Mouse (Mus musculus) hindbrain, embryonic 14.5 days (tissue): ENCODE results near the gene Trmt61a. TPM values are rescaled to one million over a fixed set of nuclear protein-coding genes. Genes with fewer than 3 reads are reported as not detected.

Source experiments
- ATAC-seq: fragments of 200-750 bp; cut with Nextera tagmentation; 2 replicates; pipeline ENCODE4 v1.8.0; 2017; ENCODE audit warnings: moderate number of reproducible peaks, mild to moderate bottlenecking, moderate TSS enrichment, moderate library complexity; ENCODE audit not compliant: low FRiP score
- DNase-seq: peaks from one replicate; pipeline ENCODE4 v3.0.0-alpha.2; 2015; ENCODE audit warnings: low spot score
- H3K27ac ChIP-seq: fragments of 300-500 bp; sonication (generic); 2 replicates; pipeline ENCODE4 v1.5.1; 2014; ENCODE audit warnings: mild to moderate bottlenecking, moderate library complexity
- H3K27me3 ChIP-seq: fragments of 300-500 bp; sonication (generic); 2 replicates; pipeline ENCODE4 v1.6.1; 2014; ENCODE audit warnings: mild to moderate bottlenecking, low read length, mixed read lengths; ENCODE audit not compliant: control insufficient read depth, insufficient read depth
- H3K36me3 ChIP-seq: fragments of 300-500 bp; sonication (generic); replicated peaks from 2 replicates; pipeline ENCODE4 v1.6.1; 2014; ENCODE audit not compliant: control insufficient read depth, insufficient read depth
- H3K4me1 ChIP-seq: fragments of 300-500 bp; sonication (generic); replicated peaks from 2 replicates; pipeline ENCODE4 v1.6.1; 2014; ENCODE audit warnings: antibody characterized with exemption, low read length, mixed read lengths; ENCODE audit not compliant: control insufficient read depth, insufficient read depth
- H3K4me2 ChIP-seq: fragments of 300-500 bp; sonication (generic); replicated peaks from 2 replicates; pipeline ENCODE4 v1.6.1; 2014; ENCODE audit warnings: mild to moderate bottlenecking, moderate library complexity
- H3K4me3 ChIP-seq: fragments of 300-500 bp; sonication (generic); replicated peaks from 2 replicates; pipeline ENCODE4 v1.5.1; 2014; ENCODE audit warnings: mild to moderate bottlenecking, low read length
- H3K9ac ChIP-seq: fragments of 300-500 bp; sonication (generic); 2 replicates; pipeline ENCODE4 v1.6.1; 2014
- H3K9me3 ChIP-seq: fragments of 300-500 bp; sonication (generic); 2 replicates; pipeline ENCODE4 v1.6.1; 2016; ENCODE audit warnings: low read length; ENCODE audit not compliant: control insufficient read depth
- WGBS: fragments of 180-500 bp; shearing (Covaris S2); extraction: QIAGEN DNeasy Blood & Tissue Kit; methylation state at CpG from one replicate; pipeline ENCODE4 v1.1.7; 2014; 5-methylcytosine and 5-hydroxymethylcytosine counted together
- polyA plus RNA-seq: library from polyadenylated mRNA; unstranded; fragments of >200 nt; fragmentation: Nextera tagmentation; extraction: Ambion mirVana; gene quantifications from 2 replicates; pipeline ENCODE4 v1.2.1, GENCODE M21; 2014

Trmt61a gene
- polyA plus RNA-seq, 1 experiment from 2014 or later = 6.1 TPM

DNA sequence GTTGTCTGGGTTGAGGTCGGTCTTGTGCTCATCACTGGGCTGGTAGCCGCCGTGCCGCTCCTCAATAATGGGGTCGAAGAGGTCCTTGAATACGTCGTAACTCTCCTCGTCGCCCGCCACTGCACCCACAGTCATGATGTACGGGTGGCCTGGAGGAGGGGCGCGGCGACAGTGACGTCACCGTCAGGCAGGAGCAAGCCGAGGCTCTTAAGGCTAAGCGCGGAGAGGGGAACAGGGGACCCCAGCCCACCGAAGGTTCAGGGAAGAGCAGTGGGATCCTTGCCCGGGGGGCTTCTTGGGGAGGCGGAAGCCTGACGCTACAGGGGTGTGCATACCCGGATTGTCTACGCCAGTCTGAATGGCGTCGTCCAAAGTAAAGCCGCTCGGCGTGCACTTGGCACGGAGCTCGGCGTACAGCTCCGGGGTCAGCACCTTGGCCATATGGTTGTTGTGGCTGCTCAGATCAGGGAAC is 6.4 kb upstream of the Trmt61a start:
- DNase-seq (peak; percentile 74), ATAC-seq (peak; percentile 49)
- Histone ChIP-seq H3K27me3 (no peaks in the 10 kb centered on the region), H3K36me3 (peaks cover 29% of the 10 kb centered on the region), H3K4me3 (peak overlapping the region; percentile 96), H3K27ac (peak overlapping the region; percentile 94), H3K9me3 (no peaks in the 10 kb centered on the region), H3K9ac (peak overlapping the region; percentile 99), H3K4me1 (peaks cover 28% of the 10 kb centered on the region), H3K4me2 (peak overlapping the region; percentile 95)
- under 1% methylated on average over 34 of the region's 34 CpGs for WGBS

DNA sequence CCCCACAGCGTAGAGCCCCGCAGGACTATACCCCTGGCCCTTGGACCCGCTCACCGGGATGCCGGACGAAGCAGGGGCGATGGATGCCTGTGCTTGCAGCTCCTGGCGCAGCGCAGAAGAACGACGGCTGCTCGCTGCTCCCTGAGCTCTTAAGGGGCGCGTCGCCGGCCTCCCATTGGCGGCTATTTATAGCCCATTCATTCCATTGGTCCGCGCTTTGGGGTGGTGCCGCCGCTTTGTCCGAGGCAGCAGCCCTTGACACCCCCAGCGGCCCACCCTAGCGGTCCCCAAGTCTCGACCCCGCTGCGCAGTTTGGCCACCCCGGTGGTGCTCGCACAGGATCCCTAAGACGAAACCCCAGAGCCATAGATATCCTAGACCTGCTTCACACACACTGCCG is 5.7 kb upstream of the Trmt61a start, which contains the start of gene Ckb:
Gene Ckb, minus strand, starts transcription at position 163 of the 400 bp plus-strand sequence.
- DNase-seq (peak; percentile 92), ATAC-seq (peak; percentile 87)
- no peaks in the 10 kb centered on the region for H3K9me3 ChIP-seq
- H3K27me3 ChIP-seq = no peaks in the 10 kb centered on the region
- H3K4me2 ChIP-seq = peak within 1 kb of the TSS; percentile 95
- under 1% methylated on average over 28 of the region's 31 CpGs for WGBS
- H3K4me3 ChIP-seq = peak within 1 kb of the TSS; percentile 96
- H3K4me1 ChIP-seq = peaks cover 30% of the 10 kb centered on the region
- H3K36me3 ChIP-seq = peaks cover 29% of the 10 kb centered on the region
- H3K27ac ChIP-seq = peak within 1 kb of the TSS; percentile 94
- peak within 1 kb of the TSS; percentile 99 for H3K9ac ChIP-seq

DNA sequence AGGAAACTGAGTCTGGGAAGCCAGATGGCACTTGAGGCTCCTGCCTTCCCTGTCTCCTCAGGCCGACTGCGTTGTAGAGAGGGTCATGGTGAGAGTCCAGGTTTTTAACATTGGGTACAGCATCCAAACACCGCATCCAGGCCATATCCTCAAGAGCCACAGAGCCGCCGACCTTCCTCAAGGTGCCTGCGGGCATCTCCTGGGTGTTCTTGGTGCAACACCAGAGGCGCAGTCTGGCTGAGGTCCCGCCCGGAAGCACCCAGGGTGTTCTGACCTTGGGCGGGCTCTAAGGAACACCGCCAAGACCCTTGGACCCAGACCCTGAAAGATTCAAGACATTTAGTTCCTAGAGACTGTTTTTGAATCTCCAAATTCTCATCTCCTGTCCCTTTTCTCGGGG is 5.3 kb upstream of the Trmt61a start:
- Histone ChIP-seq H3K4me3 (peak overlapping the region; percentile 96), H3K4me1 (peaks cover 34% of the 10 kb centered on the region)
- WGBS = 11% methylated on average over 12 of the region's 12 CpGs

DNA sequence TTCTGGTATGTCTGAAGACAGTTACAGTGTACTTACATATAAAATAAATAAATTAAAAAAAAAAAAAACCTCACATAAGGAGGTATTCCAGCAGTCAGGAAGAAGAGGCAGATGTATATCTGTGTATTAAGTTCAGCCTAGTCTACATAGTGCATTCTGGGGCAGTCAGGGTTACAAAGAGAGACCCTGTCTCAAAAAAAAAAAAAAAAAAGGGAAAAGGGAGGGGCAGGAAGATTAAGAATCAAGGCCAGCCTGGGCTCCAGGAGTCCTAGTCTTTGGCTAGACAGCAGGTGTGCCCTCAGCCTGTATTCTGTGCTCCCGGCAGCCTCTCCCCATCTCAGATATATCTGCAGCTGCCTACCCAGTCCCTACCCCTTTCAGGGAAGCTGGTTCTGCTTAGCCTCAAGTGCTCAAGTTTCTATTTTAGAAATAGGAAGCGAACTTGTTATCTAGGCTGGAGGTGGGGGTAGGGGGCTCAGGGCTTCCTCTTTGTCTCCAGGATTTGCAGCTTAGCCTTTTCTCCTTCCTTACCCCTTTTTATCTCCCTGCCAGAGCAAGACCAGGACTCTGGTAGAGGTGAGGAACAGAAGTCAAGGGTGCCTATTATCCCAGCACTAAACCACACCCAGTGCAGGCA is 2.9 kb upstream of the Trmt61a start:
- Histone ChIP-seq H3K36me3 (peaks cover 8% of the 10 kb centered on the region), H3K4me3 (no peak overlapping the region), H3K4me1 (peaks cover 31% of the 10 kb centered on the region), H3K27me3 (no peaks in the 10 kb centered on the region), H3K9ac (no peak overlapping the region), H3K27ac (no peak overlapping the region), H3K9me3 (no peaks in the 10 kb centered on the region), H3K4me2 (no peak overlapping the region)
- DNase-seq (no peak), ATAC-seq (no peak)
- WGBS = 70% methylated on average over 2 of the region's 2 CpGs

More for the DNA sequence above, 5.3 kb upstream of the Trmt61a start:
- Histone ChIP-seq H3K27me3 (no peaks in the 10 kb centered on the region), H3K9ac (peak overlapping the region; percentile 99), H3K36me3 (peaks cover 28% of the 10 kb centered on the region), H3K27ac (peak overlapping the region; percentile 94), H3K9me3 (no peaks in the 10 kb centered on the region), H3K4me2 (peak overlapping the region; percentile 95)
- DNase-seq (no peak), ATAC-seq (no peak; the same call in 1 of the 2 replicates)

DNA sequence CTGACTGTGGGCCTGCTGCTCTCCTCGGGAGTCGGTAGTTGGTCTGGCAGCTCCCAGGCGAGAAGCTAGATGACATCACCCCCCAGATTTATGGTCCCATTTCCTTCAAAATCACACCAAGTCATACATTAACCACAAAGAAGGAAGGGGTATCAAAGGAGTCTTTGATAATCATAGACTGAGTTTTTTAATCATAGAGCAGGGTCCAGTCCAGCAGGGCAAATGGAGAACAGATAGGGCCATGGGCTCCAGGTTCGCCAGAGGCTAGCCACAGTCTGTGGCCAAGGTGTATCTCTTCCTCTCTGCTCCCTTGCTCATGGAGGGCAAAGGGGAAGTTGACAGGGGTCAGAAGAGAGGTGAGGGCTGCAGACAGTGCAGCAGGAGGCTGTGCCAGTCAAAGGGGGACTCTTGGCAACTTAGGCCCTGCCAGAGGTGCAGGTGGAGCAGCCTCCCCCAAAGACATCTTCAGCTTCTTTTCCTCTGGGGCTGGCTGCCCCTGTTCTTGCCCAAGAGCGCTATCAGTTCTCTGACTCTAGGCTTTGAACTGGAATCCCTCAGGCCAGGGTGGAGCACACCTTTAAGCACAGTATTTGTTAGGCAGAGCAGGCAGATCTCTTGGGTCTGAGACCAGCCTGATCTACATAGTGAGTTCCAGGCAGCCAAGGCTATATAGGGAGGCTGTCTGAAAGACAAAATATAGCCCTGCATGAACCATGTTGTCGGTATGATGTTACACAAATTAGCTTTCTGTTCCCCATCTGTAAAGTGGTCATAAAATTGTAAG is 1.9 kb upstream of the Trmt61a start:
- Histone ChIP-seq H3K36me3 (0 out of 2 replicates have a peak, but pooled peaks cover 3% of the 10 kb centered on the region), H3K4me2 (no peak overlapping the region), H3K9ac (no peak overlapping the region), H3K27me3 (no peaks in the 10 kb centered on the region), H3K27ac (no peak overlapping the region), H3K4me1 (peaks cover 23% of the 10 kb centered on the region), H3K4me3 (no peak overlapping the region), H3K9me3 (no peaks in the 10 kb centered on the region)
- no peak for DNase-seq
- WGBS = 89% methylated on average over 6 of the region's 6 CpGs
- ATAC-seq = no peak

DNA sequence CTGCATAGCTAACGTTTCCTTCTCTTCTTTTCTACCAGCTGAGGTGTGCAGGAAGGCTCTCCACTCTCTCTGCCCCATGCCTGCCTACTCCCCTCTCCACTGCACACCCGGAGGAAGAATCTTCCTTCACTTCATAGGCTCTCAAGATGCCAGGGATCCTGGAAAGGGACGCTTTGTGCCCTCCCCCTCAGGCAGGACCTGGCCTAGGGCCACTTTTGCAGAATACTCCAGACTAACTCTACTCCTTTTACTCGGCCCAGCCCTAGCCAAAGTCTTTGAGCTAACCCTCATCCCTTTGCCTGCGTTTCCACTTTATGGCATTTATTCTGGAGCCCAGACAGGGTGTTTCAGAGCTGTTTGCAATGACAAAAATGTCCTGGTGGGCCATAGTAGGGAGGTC is 484 bp upstream of the Trmt61a start:
- DNase-seq = peak; percentile 40
- no peaks in the 10 kb centered on the region for H3K27me3 ChIP-seq
- H3K9ac ChIP-seq = peak overlapping the region; percentile 70
- H3K9me3 ChIP-seq = no peaks in the 10 kb centered on the region
- peak overlapping the region; percentile 79 for H3K4me2 ChIP-seq
- H3K27ac ChIP-seq = peak overlapping the region; percentile 96
- 0 out of 2 replicates have a peak, but pooled peaks cover 14% of the 10 kb centered on the region for H3K36me3 ChIP-seq
- ATAC-seq = peak; percentile 41
- peak overlapping the region; percentile 87 for H3K4me3 ChIP-seq
- WGBS = 8% methylated on average over 5 of the region's 5 CpGs
- H3K4me1 ChIP-seq = peaks cover 23% of the 10 kb centered on the region

DNA sequence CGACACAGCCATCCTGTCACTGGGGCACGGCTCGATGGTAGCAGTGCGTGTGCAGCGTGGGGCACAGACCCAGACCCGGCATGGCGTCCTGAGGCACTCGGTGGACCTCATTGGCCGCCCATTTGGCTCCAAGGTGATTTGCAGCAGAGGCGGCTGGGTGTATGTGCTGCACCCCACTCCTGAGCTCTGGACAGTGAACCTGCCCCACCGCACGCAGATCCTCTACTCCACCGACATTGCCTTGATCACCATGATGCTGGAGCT is 697 bp downstream of the Trmt61a start:
- peak overlapping the region; percentile 70 for H3K9ac ChIP-seq
- peaks cover 18% of the 10 kb centered on the region; the same call in 1 of the 2 replicates for H3K36me3 ChIP-seq
- no peaks in the 10 kb centered on the region for H3K9me3 ChIP-seq
- no peaks in the 10 kb centered on the region for H3K27me3 ChIP-seq
- H3K4me1 ChIP-seq = peaks cover 17% of the 10 kb centered on the region
- H3K4me3 ChIP-seq = peak overlapping the region; percentile 87
- no peak for DNase-seq
- peak overlapping the region; percentile 79 for H3K4me2 ChIP-seq
- ATAC-seq = no peak
- no peak overlapping the region for H3K27ac ChIP-seq
- WGBS = 9% methylated on average over 13 of the region's 13 CpGs

DNA sequence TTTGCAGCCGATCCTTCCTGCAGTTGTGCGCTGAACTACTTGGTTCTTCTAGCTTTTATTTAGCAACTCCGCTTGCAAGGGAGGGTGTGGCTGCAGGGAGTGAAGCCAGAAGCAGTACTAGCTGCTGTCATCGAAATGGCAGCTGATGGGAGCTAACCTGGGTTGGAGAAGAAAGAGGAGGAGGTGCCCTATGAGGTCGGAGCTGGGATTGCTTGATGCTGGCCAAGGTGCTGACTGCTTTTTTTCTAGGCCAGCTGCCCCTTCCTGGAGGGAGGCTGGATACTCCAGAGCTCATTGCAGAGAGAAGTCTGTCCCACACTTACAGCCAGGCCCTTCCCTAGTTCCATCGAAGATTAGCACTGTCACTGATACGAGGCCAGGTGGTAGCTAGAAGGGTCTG is 1.1 kb downstream of the Trmt61a start:
- H3K4me1 ChIP-seq = peaks cover 17% of the 10 kb centered on the region
- H3K27me3 ChIP-seq = no peaks in the 10 kb centered on the region
- H3K9me3 ChIP-seq = no peaks in the 10 kb centered on the region
- H3K4me3 ChIP-seq = peak overlapping the region; percentile 87
- peaks cover 18% of the 10 kb centered on the region; the same call in 1 of the 2 replicates for H3K36me3 ChIP-seq
- H3K9ac ChIP-seq = peak overlapping the region; percentile 70; the same call in 1 of the 2 replicates
- ATAC-seq (no peak), DNase-seq (no peak)
- H3K4me2 ChIP-seq = peak overlapping the region; percentile 79
- 60% methylated on average over 7 of the region's 7 CpGs for WGBS
- no peak overlapping the region for H3K27ac ChIP-seq

DNA sequence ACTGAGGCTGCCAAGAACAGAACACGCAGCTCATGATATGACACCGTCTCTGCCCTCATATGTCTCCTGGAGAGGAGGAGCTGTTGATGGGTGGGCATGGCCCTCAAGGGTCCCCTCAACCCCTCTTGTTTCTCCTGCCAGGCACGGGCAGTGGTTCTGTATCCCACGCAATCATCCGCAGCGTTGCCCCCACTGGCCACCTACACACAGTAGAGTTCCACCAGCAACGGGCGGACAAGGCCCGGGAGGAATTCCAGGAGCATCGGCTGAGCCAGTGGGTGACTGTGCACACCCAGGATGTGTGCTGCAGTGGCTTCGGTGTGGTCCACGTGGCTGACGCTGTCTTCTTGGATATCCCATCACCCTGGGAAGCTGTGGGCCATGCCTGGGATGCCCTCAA is 2.8 kb downstream of the Trmt61a start:
- Histone ChIP-seq H3K9ac (no peak overlapping the region), H3K4me3 (no peak overlapping the region), H3K27me3 (no peaks in the 10 kb centered on the region), H3K4me2 (no peak overlapping the region), H3K27ac (no peak overlapping the region), H3K36me3 (peaks cover 18% of the 10 kb centered on the region; the same call in 1 of the 2 replicates), H3K4me1 (peaks cover 17% of the 10 kb centered on the region), H3K9me3 (no peaks in the 10 kb centered on the region)
- ATAC-seq = no peak
- WGBS = 94% methylated on average over 13 of the region's 13 CpGs
- no peak for DNase-seq
